Mouse (Mus musculus) left cerebral cortex, postnatal 25 days (tissue): Measurements from ENCODE around the gene Ass1. TPM values are rescaled to one million over a fixed set of nuclear protein-coding genes. Genes with fewer than 3 reads are reported as not detected.
"Not testable (repeated sequence)": the region's sequence is repeated elsewhere in the genome, so short reads cannot be mapped to it uniquely, and the experiment has no call there.

Source experiments
- DNase-seq, 2 experiments: peaks; one replicate each; pipeline ENCODE4 v3.0.0; 2022; ENCODE audit warnings: low spot score in 2 of 2, mixed read lengths in 1 of 2
- intact Hi-C: fragments of 180-260 bp; cut with DNase I; formaldehyde crosslinking; loops from one replicate; pipeline ENCODE4 v1.15.1; 2025
- total RNA-seq, 2 experiments: library from RNA; stranded (reverse); gene quantifications; 2 replicates each; pipeline ENCODE4 v1.2.3; 2021

Gene Ass1
- total RNA-seq, 2 experiments from 2014 or later: 16.1 to 16.8 TPM

DNA sequence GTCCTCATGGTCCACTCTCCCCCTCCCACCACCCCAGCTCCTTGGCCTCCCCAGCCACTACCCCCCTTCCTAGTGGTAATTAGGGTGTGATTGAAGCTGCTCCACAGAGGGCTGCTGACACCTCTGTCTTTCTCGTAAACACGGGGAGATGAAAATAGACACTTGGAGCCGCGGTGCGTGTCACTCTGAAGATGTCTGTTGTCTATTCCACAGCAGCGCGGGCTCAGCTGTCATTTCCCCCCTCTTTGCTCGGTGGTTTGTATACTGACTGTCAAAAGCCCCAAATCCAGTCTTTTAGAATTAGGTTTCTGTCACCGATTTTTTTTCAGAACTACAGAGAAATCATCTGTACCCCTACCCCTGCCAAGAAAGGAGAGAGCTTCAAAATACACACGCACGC lies 35.5 kb downstream of the Ass1 start:
- intact Hi-C loops: no loop called here

DNA sequence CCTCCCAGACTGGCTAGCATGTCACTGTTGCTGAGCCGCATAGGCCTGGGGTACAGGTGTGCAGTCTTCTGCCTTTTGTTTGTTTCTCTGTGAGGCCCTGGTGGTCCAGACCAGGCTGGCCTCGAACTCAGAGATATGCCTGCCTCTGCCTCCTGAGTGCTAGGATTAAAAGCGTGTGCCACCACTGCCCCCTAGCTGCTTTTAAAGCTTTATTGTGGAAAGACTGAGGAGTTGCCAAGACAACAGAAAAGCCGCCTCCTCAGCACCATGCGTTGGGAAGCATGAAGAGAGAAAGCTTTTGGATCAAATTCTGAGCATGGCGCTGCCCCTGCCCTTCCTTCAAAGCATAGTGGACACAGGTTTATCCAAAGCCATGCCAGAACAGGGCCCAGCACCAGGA lies 38.8 kb downstream of the Ass1 start:
- intact Hi-C loops: no loop called here

More for the DNA sequence above, 35.5 kb downstream of the Ass1 start:
- DNase-seq: peak in 1 of 2 experiments; percentile 15

DNA sequence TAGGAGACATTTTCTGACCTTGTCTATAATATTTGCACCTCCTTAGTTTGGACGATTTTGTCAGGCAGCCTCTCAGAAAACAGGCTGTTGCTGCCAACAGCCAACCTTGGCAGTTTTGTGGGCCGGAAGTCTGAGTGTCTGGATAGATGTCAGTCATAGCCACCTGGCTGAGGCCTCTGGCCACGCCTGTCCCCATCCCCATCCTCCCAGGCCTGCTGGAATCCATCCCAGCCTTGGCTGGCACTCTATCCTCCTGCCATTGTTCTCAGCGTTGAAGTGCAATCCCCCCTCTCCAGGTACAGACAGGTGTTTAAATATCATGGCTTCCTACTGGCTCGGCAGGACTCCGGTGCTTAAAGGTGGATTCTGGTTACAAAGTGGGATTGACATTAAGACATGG lies 41.3 kb downstream of the Ass1 start:
- no peak for DNase-seq
- intact Hi-C loops: no loop called here

More for the DNA sequence above, 38.8 kb downstream of the Ass1 start:
- no peak for DNase-seq

DNA sequence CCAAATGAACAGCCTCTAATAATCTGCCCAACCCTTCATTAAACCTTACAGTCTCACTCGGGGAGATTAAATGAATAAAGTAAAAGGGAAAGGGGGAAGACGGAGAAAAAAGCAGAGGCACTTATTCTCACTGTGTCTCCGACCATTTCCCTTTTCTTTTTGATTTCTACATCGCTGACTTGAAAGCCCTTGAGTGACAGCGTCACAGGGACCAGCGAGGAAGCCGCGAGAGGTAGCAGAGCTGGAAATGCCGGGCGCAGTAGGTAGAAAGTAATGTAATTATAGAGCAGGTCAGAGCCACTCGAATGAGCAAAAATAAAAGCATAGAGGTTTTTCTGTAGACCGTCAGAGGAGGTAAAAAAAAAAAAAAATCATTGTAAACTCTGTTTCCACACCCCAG lies 46.5 kb downstream of the Ass1 start:
- intact Hi-C loops: no loop called here
- no peak for DNase-seq

DNA sequence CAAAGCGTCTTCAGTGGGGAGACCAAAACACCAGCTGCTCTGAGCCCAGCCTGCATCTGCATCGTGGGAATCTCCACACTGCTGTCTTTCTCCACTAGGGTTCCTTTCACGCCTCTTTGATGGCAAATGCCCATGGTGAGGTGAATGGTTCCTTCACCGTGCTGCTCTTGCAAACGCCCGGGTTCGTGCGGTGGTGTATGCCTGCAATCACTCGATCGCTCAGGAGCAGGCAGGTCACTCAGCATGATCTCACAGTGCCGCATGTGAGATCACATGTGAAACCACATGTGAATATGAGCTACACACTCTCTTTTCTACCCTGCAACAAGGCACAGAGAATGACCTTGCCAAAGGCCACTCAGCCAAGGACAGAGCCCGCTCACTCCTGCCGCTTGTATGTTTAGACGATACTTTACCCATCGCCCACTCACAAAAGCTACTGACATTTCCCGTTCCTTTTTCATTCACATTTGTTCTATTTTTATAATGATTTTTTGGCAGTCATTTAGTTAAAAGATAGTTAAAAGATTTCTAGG lies 51.9 kb downstream of the Ass1 start:
- intact Hi-C loops: no loop called here
- no peak for DNase-seq

DNA sequence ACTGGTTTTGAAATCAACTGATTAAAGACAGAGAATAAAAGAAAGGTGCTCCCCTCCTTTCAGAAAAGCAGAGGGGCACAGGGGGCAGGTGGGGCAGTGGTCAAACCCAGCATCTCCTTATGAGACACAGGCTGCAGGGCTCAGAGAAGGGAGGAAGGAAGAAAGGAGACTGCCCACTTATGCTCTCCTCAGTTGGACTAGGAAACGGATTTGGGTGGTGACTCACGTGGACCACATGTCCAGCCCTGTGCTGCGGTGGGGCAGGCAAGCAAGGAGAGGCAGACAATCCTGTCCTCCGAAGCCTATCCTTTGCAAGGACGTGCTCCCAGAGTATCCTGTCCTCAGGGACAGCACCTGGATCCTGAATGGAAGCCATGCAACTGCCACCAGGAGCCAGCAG lies 54.6 kb downstream of the Ass1 start:
- intact Hi-C loops: no loop called here
- no peak for DNase-seq

DNA sequence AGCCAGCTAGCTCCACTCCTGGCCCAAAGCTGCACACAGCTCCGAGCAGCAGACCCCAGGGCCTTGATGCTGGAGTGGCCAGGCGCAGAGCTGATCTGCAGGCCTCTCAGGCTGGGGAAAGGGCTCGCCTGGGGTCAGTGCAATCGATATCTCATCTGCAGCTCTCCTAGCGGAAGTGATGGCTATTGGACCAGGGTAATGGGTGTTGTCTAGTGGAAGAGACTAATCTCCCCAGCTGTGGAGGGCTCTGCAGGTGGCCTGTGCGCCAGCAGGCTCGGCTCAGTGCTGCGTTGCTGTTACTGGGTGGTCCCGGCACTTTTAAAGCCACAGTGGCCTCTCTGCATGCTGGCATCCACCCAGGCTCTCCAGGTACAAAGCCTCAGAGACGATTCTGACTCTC lies 55.8 kb downstream of the Ass1 start:
- intact Hi-C loops: no loop called here
- no peak for DNase-seq

DNA sequence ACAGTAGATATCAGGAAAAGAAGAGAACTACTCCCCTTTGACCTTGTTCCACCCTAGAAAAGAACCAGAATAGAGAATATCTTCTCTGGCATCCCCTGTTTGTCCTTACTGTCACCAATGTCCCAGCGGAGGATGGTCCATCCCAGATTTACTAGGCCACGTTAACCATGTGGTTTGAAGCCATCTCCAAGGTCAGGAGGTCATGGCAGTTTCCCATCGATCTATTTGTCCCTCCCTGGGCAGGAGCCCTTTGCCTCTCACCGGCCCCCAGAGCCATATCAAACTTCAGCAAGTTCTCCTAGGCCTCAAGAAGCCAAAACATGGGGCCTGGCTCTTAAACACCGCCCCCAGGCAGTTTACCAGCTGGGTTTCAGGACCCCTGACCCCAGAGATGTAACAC lies 60.2 kb downstream of the Ass1 start:
- no peak for DNase-seq
- intact Hi-C loops: loop anchor here (10.0 kb wide), 1 partner anchor 185 kb away; no protein-coding TSS in a partner anchor

DNA sequence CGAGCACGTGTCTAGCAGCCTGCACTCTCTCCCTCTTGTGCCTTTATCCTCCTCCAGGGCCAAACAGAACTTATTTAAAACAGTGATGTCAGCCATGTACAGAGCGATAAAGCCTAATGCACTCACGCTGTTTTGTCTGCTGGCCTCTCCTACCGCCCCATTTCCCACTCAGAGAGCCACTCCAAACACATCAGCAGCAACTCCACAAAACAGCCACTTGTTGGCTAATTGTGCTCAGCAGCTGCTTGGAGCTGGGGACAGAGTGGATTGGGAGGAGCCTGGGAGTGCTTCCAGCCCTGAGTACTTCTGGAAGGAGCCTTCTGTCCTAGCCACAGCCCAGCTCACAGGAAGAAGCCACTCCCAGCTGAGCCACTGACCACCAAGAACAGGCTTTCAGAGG lies 67.0 kb downstream of the Ass1 start:
- DNase-seq: peak in 1 of 2 experiments; percentile 9
- intact Hi-C loops: loop anchor here (10.0 kb wide), 1 partner anchor 192 kb away; no protein-coding TSS in a partner anchor

DNA sequence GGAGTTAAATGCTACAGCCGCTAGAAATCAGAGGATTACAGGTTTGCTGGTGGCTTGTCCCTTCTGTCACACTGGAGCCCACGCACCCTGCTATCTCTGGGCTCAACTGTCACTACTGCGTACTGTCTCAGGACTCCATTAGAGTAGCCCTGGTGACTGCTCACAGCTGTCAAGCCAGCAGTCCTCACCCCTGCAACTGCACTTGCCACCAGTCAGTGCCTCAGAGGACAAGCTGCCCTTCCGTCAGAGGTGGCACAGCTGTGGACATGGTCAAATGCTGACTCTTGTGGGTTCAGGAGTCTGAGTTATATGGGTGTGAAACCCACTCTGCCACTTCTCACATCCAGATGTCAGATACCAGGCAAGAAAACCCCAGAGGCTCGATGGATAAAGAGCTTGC lies 68.7 kb downstream of the Ass1 start:
- DNase-seq: no peak
- intact Hi-C loops: loop anchor here (10.0 kb wide), 1 partner anchor 194 kb away; no protein-coding TSS in a partner anchor

DNA sequence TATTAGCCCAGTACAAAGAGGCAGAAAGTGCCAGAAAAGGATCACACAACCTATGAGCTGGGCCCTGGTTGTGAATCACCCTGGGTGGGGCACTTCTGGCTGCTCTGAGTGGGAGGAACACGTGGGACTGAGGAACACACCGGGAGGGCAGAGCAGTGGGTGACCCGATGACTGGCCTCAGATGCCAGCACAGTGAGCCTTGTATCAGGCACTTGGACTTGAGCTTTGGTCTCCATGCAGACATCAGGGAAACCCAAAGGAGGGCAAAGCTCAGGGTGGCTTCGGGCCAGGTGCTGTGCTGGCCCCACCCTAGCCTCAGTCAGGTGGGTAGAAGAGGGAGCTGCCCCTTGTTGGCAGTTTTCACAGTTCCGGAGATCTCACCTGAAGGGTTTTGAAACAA lies 71.6 kb downstream of the Ass1 start:
- intact Hi-C loops: no loop called here
- DNase-seq: no peak

DNA sequence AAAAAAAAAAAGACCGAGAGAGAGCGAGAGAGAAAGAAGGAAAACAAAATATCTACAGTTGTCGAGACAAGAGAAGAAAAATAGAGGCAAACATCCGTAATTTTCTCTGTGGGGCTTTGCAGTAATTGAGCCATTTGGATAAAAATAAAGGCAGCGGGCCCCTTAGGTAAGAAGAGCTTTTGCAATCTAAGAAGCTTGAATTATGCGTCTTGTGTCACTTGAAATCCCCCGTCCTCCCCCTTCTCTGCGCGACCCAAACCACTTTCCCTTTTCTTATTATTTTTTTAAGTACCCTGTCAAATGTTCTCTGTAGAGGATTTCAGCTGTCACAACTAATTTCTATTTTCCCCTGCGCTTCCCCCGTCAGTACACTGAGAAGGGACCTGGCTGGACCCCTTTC lies 77.7 kb downstream of the Ass1 start:
- intact Hi-C loops: no loop called here
- no peak for DNase-seq

DNA sequence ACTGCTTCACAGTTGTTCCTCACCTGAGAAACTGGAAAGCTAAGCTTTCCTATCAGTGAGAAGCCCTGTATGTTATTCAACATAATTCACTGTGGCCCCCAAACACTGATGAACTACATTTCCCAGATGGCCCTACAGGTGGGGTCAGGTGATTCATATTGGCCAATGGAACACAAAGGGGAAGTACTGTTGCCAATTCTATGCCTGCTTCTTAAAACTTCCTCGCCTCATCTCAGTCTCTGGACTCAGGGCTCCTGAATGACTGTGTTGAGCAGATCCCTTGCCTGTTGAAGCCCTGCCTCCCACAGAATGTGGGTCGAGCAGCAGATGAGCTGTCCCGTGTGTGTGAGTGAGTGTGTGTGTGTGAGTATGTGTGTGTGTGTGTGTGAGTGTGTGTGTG lies 80.5 kb downstream of the Ass1 start:
- intact Hi-C loops: no loop called here
- no peak for DNase-seq

DNA sequence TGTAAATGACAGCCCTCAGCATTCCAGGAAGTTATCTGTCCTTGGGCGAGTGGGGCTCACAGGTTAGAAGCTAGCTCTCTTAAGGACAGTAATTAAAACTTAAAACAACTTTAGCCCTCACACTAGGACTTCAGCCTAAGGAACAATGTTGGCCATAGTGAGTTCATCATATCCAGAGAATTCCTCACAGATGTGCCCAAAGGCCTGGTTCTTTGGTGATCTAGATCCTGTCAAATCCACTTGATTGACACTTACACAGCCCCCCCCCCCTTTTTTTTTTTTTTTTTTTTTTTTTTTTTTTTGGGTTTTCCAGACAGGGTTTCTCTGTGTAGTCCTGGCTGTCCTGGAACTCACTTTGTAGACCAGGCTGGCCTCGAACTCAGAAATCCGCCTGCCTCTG lies 81.3 kb downstream of the Ass1 start:
- DNase-seq, intact Hi-C loops: not testable (repeated sequence)

DNA sequence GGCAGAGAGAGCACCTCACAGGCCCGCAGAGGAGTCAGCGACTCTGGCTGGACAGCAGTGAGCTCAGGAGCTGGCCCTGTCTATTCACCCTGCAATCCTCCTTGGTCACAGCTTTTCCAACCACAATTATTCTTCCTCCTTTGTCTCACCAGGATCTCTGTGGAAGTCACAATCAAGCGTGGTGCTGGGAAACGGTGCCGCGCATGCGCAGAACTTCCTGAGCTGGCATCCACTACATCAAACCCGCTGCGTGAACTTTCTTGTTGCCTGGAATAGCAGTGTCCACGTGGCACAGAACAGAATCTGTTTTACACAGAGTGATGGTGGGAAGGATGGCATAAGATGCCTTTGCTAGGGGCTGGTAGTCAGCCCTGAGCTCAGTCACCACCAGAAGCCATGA lies 82.0 kb downstream of the Ass1 start:
- peak in 1 of 2 experiments; percentile 39 for DNase-seq
- intact Hi-C loops: no loop called here

DNA sequence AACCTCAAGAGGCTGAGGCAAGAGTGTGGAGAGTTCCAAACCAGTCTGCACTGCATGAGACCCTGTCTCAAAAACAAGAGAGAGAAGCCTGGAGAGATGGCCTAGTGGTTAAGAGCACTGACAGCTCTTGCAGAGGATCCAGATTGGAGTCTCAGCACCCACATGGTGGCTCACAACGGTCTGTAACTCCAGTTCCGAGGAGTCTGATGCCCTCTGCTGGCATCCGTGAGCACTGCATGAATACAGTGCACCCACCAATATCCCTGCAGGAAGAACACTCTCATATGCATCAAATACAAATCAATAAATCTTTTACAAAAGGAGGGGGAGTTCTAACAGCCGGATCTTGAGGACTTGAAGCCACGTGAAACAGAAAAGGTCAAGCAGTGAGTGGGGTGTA lies 84.6 kb downstream of the Ass1 start:
- intact Hi-C loops: no loop called here
- no peak for DNase-seq

Other genes starting within 250 kb of the Ass1 start
- gene Ncs1, start 224.4 kb upstream of the Ass1 start, total RNA-seq: 100 to 1,000 TPM; 196 to 203 TPM
- under 1 TPM; 0.21 to 0.32 TPM for gene Hmcn2, start 155.8 kb upstream of the Ass1 start, total RNA-seq
- 10 to 100 TPM; 42.4 to 43.1 TPM for gene Fubp3, start 102.4 kb downstream of the Ass1 start, total RNA-seq
- gene Prdm12, start 169.8 kb downstream of the Ass1 start, total RNA-seq: under 1 TPM; 0.14 to 0.46 TPM
- gene Exosc2, start 200.5 kb downstream of the Ass1 start, total RNA-seq: 10 to 100 TPM; 22.0 to 22.5 TPM
- 10 to 100 TPM; 35.5 to 43.7 TPM for gene Abl1, start 218.2 kb downstream of the Ass1 start, total RNA-seq